Mouse (Mus musculus) heart, adult 2 months (tissue): Measurements from ENCODE around the gene Cd86.

Experiments
- CTCF ChIP-seq: fragments of 200-600 bp; IDR thresholded peaks from 2 replicates; pipeline ENCODE4 v1.8.1; 2022; ENCODE audit warnings: antibody characterized with exemption, mild to moderate bottlenecking, moderate library complexity
- POLR2A ChIP-seq: fragments of 200-500 bp; IDR thresholded peaks from 2 replicates; pipeline ENCODE4 v1.6.1; 2011; ENCODE audit warnings: mild to moderate bottlenecking, low read depth, low read length, control low read depth; ENCODE audit not compliant: insufficient read depth

DNA sequence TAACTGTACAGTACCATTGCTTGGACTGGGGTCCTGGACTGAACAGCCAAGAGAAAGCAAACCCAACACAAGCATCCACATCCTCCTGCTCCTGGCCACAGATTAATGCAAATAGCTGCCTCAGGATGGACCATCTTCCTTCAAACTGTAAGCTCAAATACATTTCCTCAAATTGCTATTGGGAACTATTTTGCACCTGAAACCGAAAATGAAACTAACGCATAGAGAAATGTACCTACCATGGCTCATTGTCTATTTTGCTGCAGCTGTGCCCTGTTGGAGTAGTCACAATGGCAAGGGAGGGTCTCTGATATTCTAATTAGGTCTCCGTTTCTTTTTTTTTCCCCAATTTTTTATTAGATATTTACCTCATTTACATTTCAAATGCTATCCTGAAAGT is 15.9 kb upstream of the Cd86 start:
- TF ChIP-seq CTCF (no peak), POLR2A (no peak)
